Mouse (Mus musculus) heart, embryonic 13.5 days (tissue): ENCODE measurements around the gene Abhd4. TPM values are rescaled to one million over a fixed set of nuclear protein-coding genes. Genes with fewer than 3 reads are reported as not detected.

ENCODE experiments used
- ATAC-seq: fragments of 200-750 bp; cut with Nextera tagmentation; 2 replicates; pipeline ENCODE4 v1.8.0; 2017; ENCODE audit warnings: moderate TSS enrichment; ENCODE audit not compliant: insufficient number of reproducible peaks, low FRiP score, low TSS enrichment; ENCODE audit errors: extremely low read depth
- H3K27ac ChIP-seq: fragments of 300-500 bp; sonication (generic); replicated peaks from 2 replicates; pipeline ENCODE4 v1.5.1; 2015; ENCODE audit warnings: moderate library complexity, mild to moderate bottlenecking, inconsistent platforms
- H3K27me3 ChIP-seq: fragments of 300-500 bp; sonication (generic); replicated peaks from 2 replicates; pipeline ENCODE4 v1.6.1; 2015; ENCODE audit warnings: mild to moderate bottlenecking, inconsistent platforms
- H3K36me3 ChIP-seq: fragments of 300-500 bp; sonication (generic); 2 replicates; pipeline ENCODE4 v1.6.1; 2015; ENCODE audit warnings: mild to moderate bottlenecking, inconsistent platforms
- H3K4me1 ChIP-seq: fragments of 300-500 bp; sonication (generic); 2 replicates; pipeline ENCODE4 v1.6.1; 2015; ENCODE audit warnings: inconsistent platforms
- H3K4me2 ChIP-seq: fragments of 300-500 bp; sonication (generic); 2 replicates; pipeline ENCODE4 v1.6.1; 2015; ENCODE audit warnings: inconsistent platforms, mild to moderate bottlenecking, moderate library complexity
- H3K4me3 ChIP-seq: fragments of 300-500 bp; sonication (generic); 2 replicates; pipeline ENCODE4 v1.5.1; 2015; ENCODE audit warnings: moderate library complexity, mild to moderate bottlenecking, inconsistent platforms
- H3K9ac ChIP-seq: fragments of 300-500 bp; sonication (generic); 2 replicates; pipeline ENCODE4 v1.6.1; 2015; ENCODE audit warnings: inconsistent platforms, mild to moderate bottlenecking, moderate library complexity
- H3K9me3 ChIP-seq: fragments of 300-500 bp; sonication (generic); 2 replicates; pipeline ENCODE4 v1.6.1; 2016; ENCODE audit warnings: inconsistent platforms
- WGBS: fragments of 180-500 bp; shearing (Covaris S2); methylation state at CpG from one replicate; pipeline ENCODE4 v1.1.7; 2015; ENCODE audit warnings: mixed read lengths; 5-methylcytosine and 5-hydroxymethylcytosine counted together
- polyA plus RNA-seq: library from polyadenylated mRNA; unstranded; fragments of >200 nt; fragmentation: Nextera tagmentation; extraction: Ambion mirVana; gene quantifications from 2 replicates; pipeline ENCODE4 v1.2.1, GENCODE M21; 2015

Gene Abhd4
- polyA plus RNA-seq, 1 experiment from 2014 or later = 87.0 TPM

DNA sequence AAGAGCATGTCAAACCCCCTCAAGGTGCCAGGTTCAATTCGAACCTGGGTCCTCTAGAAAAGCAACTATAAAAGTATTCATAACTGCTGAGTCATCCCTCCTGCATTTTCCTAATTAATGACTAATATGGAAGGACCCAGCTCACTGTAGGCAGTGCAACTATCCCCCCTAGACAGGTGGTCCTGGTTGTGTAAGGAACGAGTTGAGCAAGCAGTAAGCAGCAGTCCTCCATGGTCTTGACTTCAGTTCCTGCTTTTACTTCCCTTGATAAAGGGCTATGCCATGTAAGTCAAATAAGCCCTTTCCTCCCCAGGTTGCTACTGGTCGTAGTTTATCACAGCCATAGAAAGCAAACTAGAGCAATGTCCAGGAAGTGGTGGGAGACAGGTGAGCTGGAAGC, 7.8 kb upstream of the Abhd4 start:
- no peak overlapping the region for H3K4me3 ChIP-seq
- H3K4me1 ChIP-seq = peaks cover 34% of the 10 kb centered on the region
- H3K27me3 ChIP-seq = no peaks in the 10 kb centered on the region
- no peak overlapping the region for H3K4me2 ChIP-seq
- no peak overlapping the region for H3K27ac ChIP-seq
- WGBS = 77% methylated on average over 3 of the region's 3 CpGs
- H3K36me3 ChIP-seq = peaks cover 83% of the 10 kb centered on the region
- H3K9ac ChIP-seq = no peak overlapping the region
- H3K9me3 ChIP-seq = no peaks in the 10 kb centered on the region
- ATAC-seq = no peak

DNA sequence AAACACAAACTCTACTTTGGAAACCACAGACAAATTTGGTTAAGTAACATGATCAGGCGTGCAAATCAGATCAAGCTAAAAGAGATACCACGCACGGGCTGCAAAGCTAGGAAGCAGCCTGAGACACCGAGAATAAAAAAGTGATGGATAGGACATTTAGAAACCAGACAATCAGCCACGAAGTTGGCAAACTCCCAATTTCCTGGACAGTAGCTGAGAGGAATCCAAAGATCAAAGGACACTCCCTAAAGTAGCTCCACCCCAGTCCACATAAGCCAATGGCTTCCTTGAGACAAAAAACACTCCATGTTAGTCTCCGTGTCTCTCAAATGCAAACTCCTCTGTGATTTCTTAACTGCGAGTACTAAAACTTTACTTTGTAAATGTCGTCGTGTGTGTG, 4.7 kb upstream of the Abhd4 start:
- no peak overlapping the region for H3K27ac ChIP-seq
- H3K27me3 ChIP-seq = no peaks in the 10 kb centered on the region
- no peak overlapping the region for H3K9ac ChIP-seq
- no peaks in the 10 kb centered on the region for H3K9me3 ChIP-seq
- no peak for ATAC-seq
- H3K4me1 ChIP-seq = peaks cover 39% of the 10 kb centered on the region
- no peak overlapping the region for H3K4me3 ChIP-seq
- peaks cover 54% of the 10 kb centered on the region for H3K36me3 ChIP-seq
- 65% methylated on average over 9 of the region's 9 CpGs for WGBS
- H3K4me2 ChIP-seq = no peak overlapping the region

DNA sequence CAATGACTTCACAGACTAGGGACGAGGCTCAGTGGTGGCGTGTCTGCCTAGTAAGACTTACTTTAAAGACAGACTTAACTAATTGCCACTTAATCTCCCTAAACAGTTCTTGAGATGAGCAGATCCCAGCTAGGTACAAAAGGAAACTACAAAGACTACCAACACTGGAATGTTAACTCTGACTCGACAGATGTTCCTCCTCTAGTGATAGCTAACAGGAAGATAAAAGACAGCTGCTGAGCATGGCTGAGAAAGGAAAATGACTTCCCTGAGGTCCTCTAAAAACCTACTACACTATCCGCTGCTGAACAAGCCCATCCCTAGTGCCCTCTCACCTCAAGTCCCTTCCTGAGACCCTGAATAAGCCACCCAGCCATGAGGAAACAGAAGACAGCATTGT, 3.9 kb upstream of the Abhd4 start:
- Histone ChIP-seq H3K27ac (no peak overlapping the region), H3K27me3 (no peaks in the 10 kb centered on the region), H3K4me1 (peaks cover 45% of the 10 kb centered on the region), H3K4me3 (no peak overlapping the region), H3K9ac (no peak overlapping the region), H3K36me3 (peaks cover 49% of the 10 kb centered on the region), H3K9me3 (no peaks in the 10 kb centered on the region), H3K4me2 (peak overlapping the region; percentile 5; the same call in 1 of the 2 replicates)
- 53% methylated on average over 4 of the region's 4 CpGs for WGBS
- ATAC-seq = no peak

DNA sequence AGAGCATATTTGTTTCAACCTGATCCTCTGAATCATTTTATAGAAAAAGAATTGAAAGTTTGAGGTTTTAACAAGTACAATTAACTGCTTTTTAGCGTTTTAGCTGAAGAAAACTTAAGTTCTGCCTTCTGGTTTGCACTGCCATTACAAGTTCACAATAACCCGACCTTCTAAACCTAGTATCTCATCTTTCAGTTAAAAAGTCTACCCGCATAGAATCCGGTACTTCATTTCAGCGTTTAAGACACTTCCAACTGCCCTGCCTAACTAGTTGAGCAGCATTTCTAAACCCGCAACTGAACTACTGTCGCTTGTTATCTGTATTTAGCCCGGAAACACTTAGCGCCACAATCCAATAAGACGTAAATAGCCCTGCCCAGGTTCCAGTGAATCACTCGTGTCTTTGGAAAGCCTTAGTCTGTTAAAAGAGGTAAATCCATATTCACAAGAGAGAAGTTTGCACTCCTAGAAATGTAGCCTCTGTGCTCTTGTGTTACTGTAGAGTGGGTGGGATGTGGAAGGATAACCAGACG, 748 bp downstream of the Abhd4 start:
- WGBS = 40% methylated on average over 12 of the region's 12 CpGs
- peak overlapping the region; percentile 87 for H3K9ac ChIP-seq

DNA sequence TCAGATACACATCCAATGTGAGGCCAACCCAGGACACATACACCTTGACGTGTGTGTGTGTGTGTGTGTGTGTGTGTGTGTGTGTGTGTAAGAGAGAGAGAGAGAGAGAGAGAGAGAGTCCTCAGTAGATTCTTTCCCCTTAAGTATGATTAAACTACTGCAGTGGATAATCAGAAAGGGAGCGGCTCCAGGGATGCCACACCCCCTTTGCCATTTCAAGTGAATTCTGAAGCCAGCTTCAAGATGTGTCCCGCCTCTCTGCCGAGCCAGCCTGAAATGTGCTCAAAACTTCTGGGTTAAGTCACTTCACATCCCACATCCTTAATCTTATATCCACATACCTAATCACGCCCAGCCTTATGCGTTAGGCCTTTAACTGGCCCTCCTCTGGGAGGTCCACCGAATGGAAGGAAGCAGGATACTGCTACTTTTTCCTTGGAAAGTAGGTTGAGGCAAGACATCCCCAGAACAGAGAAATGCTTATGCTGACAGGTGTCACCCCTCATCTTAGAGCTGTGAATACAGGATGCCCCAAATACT, 4.2 kb downstream of the Abhd4 start:
- WGBS = 54% methylated on average over 7 of the region's 7 CpGs
- H3K36me3 ChIP-seq = peaks cover 17% of the 10 kb centered on the region
- no peaks in the 10 kb centered on the region for H3K27me3 ChIP-seq
- no peaks in the 10 kb centered on the region for H3K9me3 ChIP-seq
- H3K4me1 ChIP-seq = peaks cover 41% of the 10 kb centered on the region
- peak overlapping the region; percentile 86; the same call in 1 of the 2 replicates for H3K27ac ChIP-seq
- H3K4me2 ChIP-seq = peak overlapping the region; percentile 84
- no peak for ATAC-seq
- no peak overlapping the region for H3K9ac ChIP-seq
- H3K4me3 ChIP-seq = no peak overlapping the region

More for the DNA sequence above, 748 bp downstream of the Abhd4 start:
- Histone ChIP-seq H3K27ac (peak overlapping the region; percentile 92), H3K4me3 (peak overlapping the region; percentile 85), H3K36me3 (peaks cover 10% of the 10 kb centered on the region), H3K9me3 (no peaks in the 10 kb centered on the region), H3K4me1 (peaks cover 48% of the 10 kb centered on the region), H3K4me2 (peak overlapping the region; percentile 79), H3K27me3 (no peaks in the 10 kb centered on the region)
- ATAC-seq = no peak

DNA sequence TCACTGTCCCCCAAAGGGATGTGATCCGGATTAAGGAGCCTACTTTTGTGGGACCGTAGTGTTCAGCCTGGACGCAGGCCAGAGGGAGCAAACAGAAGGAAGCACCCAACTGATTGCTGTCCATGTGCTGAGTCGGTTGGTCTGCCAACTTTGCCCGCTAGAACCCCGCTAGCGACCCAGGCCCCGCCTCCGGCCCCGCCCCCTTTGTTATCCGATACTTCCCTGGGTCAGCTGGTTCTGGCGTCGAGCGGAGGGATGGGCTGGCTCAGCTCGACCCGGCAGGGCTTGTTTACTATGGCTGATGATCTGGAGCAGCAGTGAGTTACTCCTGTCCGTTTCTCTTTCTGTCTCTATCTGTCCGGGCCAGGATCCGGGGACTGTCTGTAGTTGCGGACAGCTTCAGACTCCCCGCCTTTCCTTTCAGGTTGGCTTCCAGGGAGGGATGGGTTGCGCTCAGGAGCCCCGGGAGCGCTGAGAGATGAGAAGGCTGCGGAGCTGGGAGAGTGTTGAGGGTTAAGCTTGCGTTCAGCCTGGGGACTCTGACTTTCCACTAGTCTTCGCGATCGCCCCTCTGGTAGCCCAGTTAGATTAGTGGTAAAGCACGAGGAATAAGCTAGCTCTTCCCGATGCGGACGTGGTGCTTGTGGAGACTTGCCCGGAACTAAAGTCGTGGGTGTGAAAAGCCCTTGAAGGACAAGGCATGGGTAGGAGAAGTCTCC, 5.2 kb downstream of the Abhd4 start:
- under 1% methylated on average over 35 of the region's 35 CpGs for WGBS
- peak; percentile 91 for ATAC-seq

DNA sequence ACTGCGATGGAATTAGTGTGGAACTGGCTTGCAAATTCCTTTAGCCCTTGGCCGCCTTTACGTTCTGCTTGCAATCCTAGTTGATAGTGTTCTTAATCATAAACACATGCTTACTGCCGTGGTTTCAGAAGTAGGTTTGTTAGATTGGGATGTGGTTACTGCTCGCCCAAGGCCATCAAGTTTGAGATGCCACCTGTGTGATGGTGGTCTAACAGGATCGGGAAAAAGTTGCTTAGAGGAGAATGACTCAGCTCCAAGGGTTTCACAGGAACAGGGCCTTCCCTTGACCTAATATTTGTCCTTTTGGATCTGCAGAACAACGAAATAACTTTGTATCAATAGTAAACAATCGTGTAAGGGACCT, 5.7 kb downstream of the Abhd4 start:
- Histone ChIP-seq H3K27me3 (no peaks in the 10 kb centered on the region), H3K9ac (peak overlapping the region; percentile 83), H3K4me3 (peak overlapping the region; percentile 65), H3K4me2 (peak overlapping the region; percentile 84), H3K4me1 (peaks cover 46% of the 10 kb centered on the region), H3K27ac (peak overlapping the region; percentile 86), H3K36me3 (peaks cover 30% of the 10 kb centered on the region), H3K9me3 (no peaks in the 10 kb centered on the region)
- no peak for ATAC-seq
- 21% methylated on average over 8 of the region's 8 CpGs for WGBS

More for the DNA sequence above, 5.2 kb downstream of the Abhd4 start:
- no peaks in the 10 kb centered on the region for H3K9me3 ChIP-seq
- peak overlapping the region; percentile 65 for H3K4me3 ChIP-seq
- peak overlapping the region; percentile 84 for H3K4me2 ChIP-seq
- H3K27ac ChIP-seq = peak overlapping the region; percentile 86
- no peaks in the 10 kb centered on the region for H3K27me3 ChIP-seq
- peak overlapping the region; percentile 83 for H3K9ac ChIP-seq
- peaks cover 25% of the 10 kb centered on the region for H3K36me3 ChIP-seq
- H3K4me1 ChIP-seq = peaks cover 43% of the 10 kb centered on the region

DNA sequence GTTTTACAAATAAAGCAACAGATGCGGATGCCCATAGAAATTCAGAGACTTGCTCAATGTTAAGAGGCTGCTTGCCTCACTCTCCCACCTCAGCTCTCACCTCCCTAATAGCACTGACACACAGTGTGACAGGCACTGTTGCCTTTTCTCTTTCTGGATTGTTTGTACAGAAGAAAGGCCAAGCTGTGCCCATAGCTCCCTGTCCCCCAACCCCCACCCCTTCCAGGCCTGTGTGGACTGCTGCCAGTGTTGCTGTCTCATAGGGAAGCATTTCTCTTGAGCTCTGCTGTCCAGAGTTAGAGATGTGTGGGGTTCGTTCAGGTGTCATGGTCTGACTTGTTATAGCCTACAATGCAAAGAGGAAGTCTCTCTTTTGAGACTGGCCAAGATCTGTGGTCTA, 6.2 kb downstream of the Abhd4 start:
- Histone ChIP-seq H3K9ac (peak overlapping the region; percentile 83), H3K4me2 (peak overlapping the region; percentile 84), H3K36me3 (peaks cover 34% of the 10 kb centered on the region), H3K9me3 (no peaks in the 10 kb centered on the region), H3K4me1 (peaks cover 44% of the 10 kb centered on the region), H3K27me3 (no peaks in the 10 kb centered on the region), H3K4me3 (peak overlapping the region; percentile 65), H3K27ac (peak overlapping the region; percentile 86; the same call in 1 of the 2 replicates)
- WGBS = 70% methylated on average over 2 of the region's 2 CpGs
- no peak for ATAC-seq

DNA sequence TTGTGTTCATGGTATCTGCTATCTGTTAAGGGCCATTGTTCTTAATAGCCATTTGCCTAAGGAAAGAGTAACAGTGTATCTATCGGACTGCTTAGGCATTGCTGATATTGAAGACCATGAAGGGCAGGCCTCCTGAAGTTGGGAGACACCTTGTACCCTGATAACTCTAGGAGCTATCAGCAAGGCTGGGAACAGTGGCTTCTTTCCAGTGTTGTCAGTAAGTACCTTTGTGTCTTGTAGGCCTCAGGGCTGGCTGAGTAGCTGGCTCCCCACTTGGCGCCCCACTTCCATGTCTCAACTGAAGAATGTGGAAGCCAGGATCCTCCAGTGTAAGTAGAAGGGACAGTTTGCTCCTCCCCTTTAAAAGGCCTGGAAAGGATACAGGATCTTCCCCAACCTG, 7.4 kb downstream of the Abhd4 start:
- H3K4me2 ChIP-seq = no peak overlapping the region
- no peak overlapping the region for H3K4me3 ChIP-seq
- H3K27me3 ChIP-seq = no peaks in the 10 kb centered on the region
- 73% methylated on average over 2 of the region's 2 CpGs for WGBS
- H3K9me3 ChIP-seq = no peaks in the 10 kb centered on the region
- no peak overlapping the region for H3K27ac ChIP-seq
- H3K36me3 ChIP-seq = peaks cover 42% of the 10 kb centered on the region
- ATAC-seq = no peak
- peaks cover 45% of the 10 kb centered on the region for H3K4me1 ChIP-seq
- H3K9ac ChIP-seq = no peak overlapping the region

DNA sequence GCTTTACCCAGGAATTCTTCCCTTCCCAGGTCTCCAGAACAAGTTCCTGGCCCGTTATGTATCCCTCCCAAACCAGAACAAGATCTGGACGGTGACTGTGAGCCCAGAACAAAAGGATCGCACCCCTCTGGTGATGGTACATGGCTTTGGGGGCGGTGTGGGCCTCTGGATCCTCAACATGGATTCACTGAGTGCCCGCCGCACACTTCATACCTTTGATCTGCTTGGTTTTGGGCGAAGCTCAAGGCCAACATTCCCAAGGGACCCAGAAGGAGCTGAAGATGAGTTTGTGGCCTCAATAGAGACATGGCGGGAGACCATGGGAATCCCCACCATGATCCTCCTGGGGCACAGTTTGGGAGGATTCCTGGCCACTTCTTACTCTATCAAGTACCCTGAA, 8.6 kb downstream of the Abhd4 start:
- Histone ChIP-seq H3K4me3 (no peak overlapping the region), H3K27me3 (no peaks in the 10 kb centered on the region), H3K27ac (no peak overlapping the region), H3K9me3 (no peaks in the 10 kb centered on the region), H3K36me3 (peaks cover 55% of the 10 kb centered on the region), H3K4me2 (no peak overlapping the region), H3K9ac (no peak overlapping the region), H3K4me1 (peaks cover 45% of the 10 kb centered on the region)
- ATAC-seq = no peak
- WGBS = 91% methylated on average over 8 of the region's 8 CpGs

DNA sequence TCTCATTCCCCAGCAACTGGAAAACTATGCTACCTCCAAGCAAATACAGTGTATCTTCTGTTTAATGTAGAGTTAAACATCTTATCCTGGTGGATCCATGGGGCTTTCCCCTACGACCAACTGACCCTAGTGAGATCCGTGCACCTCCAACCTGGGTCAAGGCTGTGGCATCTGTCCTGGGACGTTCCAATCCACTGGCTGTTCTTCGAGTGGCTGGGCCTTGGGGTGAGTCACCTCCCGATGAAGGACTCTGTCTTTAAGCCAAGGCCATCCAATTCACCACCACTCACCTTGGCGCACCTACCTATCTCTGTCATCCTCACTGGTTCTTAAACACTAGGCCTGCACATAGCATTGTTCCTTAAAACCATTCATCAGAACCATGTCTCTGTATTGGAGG, 9.1 kb downstream of the Abhd4 start:
- Histone ChIP-seq H3K4me2 (no peak overlapping the region), H3K9me3 (no peaks in the 10 kb centered on the region), H3K27ac (no peak overlapping the region), H3K4me3 (no peak overlapping the region), H3K9ac (no peak overlapping the region), H3K27me3 (no peaks in the 10 kb centered on the region), H3K36me3 (peaks cover 60% of the 10 kb centered on the region), H3K4me1 (peaks cover 45% of the 10 kb centered on the region)
- 91% methylated on average over 6 of the region's 6 CpGs for WGBS
- no peak for ATAC-seq

DNA sequence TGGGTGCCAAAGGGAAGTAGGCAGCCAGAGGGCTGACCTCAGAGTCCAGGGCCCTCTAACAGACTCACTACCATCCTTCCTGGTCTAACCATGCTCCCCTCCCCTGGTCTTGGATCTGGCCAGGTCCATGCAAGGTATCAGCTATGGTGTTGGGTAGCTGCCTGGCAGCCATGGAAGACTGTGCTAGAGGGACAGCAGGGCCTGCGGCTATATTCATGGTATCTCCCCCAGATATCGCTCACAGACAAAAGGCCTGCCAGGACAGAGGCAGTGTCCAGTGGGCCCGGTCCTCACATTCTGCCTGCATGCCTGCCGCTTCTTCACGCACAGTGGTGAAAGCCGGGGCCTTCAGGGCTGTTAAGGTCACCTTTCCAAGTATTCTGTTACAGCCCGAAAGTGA, 10.2 kb downstream of the Abhd4 start:
- H3K27me3 ChIP-seq = no peaks in the 10 kb centered on the region
- H3K36me3 ChIP-seq = peaks cover 71% of the 10 kb centered on the region
- no peak overlapping the region for H3K4me2 ChIP-seq
- peak overlapping the region; percentile 83 for H3K27ac ChIP-seq
- H3K4me1 ChIP-seq = peaks cover 37% of the 10 kb centered on the region
- H3K9me3 ChIP-seq = no peaks in the 10 kb centered on the region
- WGBS = 64% methylated on average over 7 of the region's 7 CpGs
- H3K9ac ChIP-seq = no peak overlapping the region
- ATAC-seq = no peak
- H3K4me3 ChIP-seq = no peak overlapping the region
